Mouse (Mus musculus) limb, embryonic 14.5 days (tissue): Measurements from ENCODE around the gene Crybg2. TPM values are rescaled to one million over a fixed set of nuclear protein-coding genes. Genes with fewer than 3 reads are reported as not detected.

ENCODE experiments used
- ATAC-seq: fragments of 200-750 bp; cut with Nextera tagmentation; 2 replicates; pipeline ENCODE4 v1.8.0; 2017; ENCODE audit warnings: low read depth, moderate number of reproducible peaks, moderate TSS enrichment; ENCODE audit not compliant: low FRiP score
- DNase-seq: peaks from one replicate; pipeline ENCODE4 v3.0.0-alpha.2; 2015; ENCODE audit warnings: low spot score
- H3K27ac ChIP-seq: fragments of 300-500 bp; sonication (generic); replicated peaks from 2 replicates; pipeline ENCODE4 v1.5.1; 2014; ENCODE audit warnings: low read depth, mild to moderate bottlenecking, low read length, moderate library complexity, mixed read lengths
- H3K27me3 ChIP-seq: fragments of 300-500 bp; sonication (generic); 2 replicates; pipeline ENCODE4 v1.6.1; 2014; ENCODE audit warnings: low read length, mixed read lengths; ENCODE audit not compliant: control insufficient read depth, insufficient read depth
- H3K36me3 ChIP-seq: fragments of 300-500 bp; sonication (generic); 2 replicates; pipeline ENCODE4 v1.6.1; 2014; ENCODE audit warnings: mild to moderate bottlenecking, low read length, moderate library complexity, mixed read lengths; ENCODE audit not compliant: control insufficient read depth, insufficient read depth
- H3K4me1 ChIP-seq: fragments of 300-500 bp; sonication (generic); 2 replicates; pipeline ENCODE4 v1.6.1; 2014; ENCODE audit warnings: antibody characterized with exemption, low read length, mixed read lengths; ENCODE audit not compliant: control insufficient read depth, insufficient read depth
- H3K4me2 ChIP-seq: fragments of 300-500 bp; sonication (generic); replicated peaks from 2 replicates; pipeline ENCODE4 v1.6.1; 2014; ENCODE audit warnings: low read depth, mild to moderate bottlenecking, low read length, moderate library complexity; ENCODE audit not compliant: severe bottlenecking
- H3K4me3 ChIP-seq: fragments of 300-500 bp; sonication (generic); replicated peaks from 2 replicates; pipeline ENCODE4 v1.5.1; 2014; ENCODE audit warnings: low read length
- H3K9ac ChIP-seq: fragments of 300-500 bp; sonication (generic); 2 replicates; pipeline ENCODE4 v1.6.1; 2014; ENCODE audit warnings: mild to moderate bottlenecking, low read depth, low read length, moderate library complexity; ENCODE audit not compliant: severe bottlenecking
- H3K9me3 ChIP-seq: fragments of 300-500 bp; sonication (generic); 2 replicates; pipeline ENCODE4 v1.6.1; 2016; ENCODE audit warnings: low read length; ENCODE audit not compliant: control insufficient read depth
- POLR2A ChIP-seq: fragments of 200-500 bp; IDR thresholded peaks from 2 replicates; pipeline ENCODE4 v1.8.0; 2012; ENCODE audit warnings: inconsistent platforms, mild to moderate bottlenecking, moderate library complexity, borderline replicate concordance; ENCODE audit not compliant: insufficient read depth, insufficient read length; ENCODE audit errors: extremely low read depth
- WGBS: fragments of 180-500 bp; shearing (Covaris S2); extraction: QIAGEN DNeasy Blood & Tissue Kit; methylation state at CpG from one replicate; pipeline ENCODE4 v1.1.7; 2014; 5-methylcytosine and 5-hydroxymethylcytosine counted together
- polyA plus RNA-seq, 2 experiments: library from polyadenylated mRNA; depleted of rRNA in 1 of 2; stranded (reverse) in 1 of 2; unstranded in 1 of 2; fragments of >200 nt; fragmentation: Nextera tagmentation in 1 of 2; extraction: Ambion mirVana in 1 of 2; gene quantifications; 2 replicates each; pipeline versions ENCODE4 v1.2.1 to v1.2.3; 2012 to 2014

Crybg2 gene
- polyA plus RNA-seq, 2 experiments, result 11.3 to 12.3 TPM

DNA sequence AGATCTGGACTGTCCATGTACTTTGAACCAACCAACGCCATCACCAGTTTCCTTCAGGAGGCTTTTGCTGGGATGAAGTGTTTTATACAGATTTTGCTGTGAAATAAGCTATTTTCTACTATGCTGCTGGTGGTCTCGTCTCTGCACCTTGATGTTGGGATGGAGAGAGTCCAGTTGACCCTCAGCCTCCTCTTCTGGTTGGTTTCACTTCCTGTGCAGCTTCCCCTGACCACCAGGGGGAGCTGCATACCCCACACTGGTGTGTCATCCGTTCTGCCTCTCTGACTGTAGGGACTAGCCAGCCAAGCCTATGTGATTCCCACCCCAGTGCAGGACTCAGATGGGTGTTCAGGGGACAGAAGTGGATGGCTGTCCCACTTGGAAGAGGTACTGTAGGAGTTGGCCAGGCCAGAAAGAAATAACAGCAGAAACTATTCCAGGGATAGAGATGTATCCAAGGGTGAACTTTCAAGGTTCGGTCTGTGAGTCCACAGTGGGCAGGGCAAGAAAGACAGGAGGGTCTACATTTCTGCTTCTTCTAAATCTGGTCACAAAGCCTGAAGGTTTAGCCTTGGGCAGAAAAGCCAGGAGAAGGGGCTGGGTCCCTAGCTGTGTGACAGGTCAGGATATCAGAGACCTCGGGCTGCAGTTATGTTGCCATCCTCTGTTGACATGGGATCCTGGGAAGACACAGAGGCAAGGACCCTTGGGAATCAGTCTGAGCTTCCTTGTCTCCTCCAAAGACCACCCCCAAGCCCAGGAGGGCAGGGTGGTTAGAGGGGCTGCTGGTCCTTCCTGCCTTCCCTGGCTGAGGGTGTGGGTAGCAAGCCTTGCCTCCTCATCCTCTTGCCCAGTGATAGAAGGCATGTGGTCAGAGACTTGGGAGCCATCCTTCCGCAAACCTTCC, 32.0 kb downstream of the Crybg2 start:
- Histone ChIP-seq H3K4me3 (no peak overlapping the region), H3K36me3 (no peaks in the 10 kb centered on the region), H3K9me3 (no peaks in the 10 kb centered on the region), H3K27ac (no peak overlapping the region), H3K4me2 (no peak overlapping the region), H3K27me3 (no peaks in the 10 kb centered on the region), H3K4me1 (no peaks in the 10 kb centered on the region), H3K9ac (no peak overlapping the region)
- ATAC-seq (no peak), DNase-seq (no peak)
- WGBS, result 76% methylated on average over 6 of the region's 6 CpGs
- no peak for TF ChIP-seq POLR2A

DNA sequence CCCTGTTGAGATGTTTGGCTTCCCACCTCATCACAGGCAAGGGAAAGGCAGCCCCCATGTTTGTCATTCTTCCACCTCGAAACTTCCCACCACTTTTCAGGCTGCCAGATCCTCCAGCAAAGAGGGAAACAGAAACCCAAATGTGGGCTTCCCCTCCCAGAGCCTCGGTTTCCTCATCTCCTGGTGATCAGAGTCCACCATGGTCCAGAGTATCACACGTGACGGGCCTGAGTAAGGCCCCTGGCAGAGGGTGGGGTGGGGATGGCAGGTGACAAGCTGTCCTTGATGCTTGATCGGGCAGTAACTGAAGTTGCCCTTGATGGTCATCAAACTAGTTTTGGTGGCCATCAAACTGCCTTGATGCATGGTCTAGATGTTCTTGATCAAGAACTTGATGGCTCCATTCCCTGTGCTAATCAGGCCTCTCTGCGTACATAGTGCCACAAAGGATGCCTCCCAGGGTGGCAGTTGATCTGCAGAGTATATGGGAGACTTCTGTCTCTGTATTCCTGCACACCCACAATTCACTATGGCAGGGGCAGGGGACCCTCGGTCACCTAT, 33.5 kb downstream of the Crybg2 start:
- Histone ChIP-seq H3K36me3 (no peaks in the 10 kb centered on the region), H3K4me1 (no peaks in the 10 kb centered on the region), H3K4me2 (no peak overlapping the region), H3K9ac (no peak overlapping the region), H3K9me3 (no peaks in the 10 kb centered on the region), H3K4me3 (no peak overlapping the region), H3K27ac (no peak overlapping the region), H3K27me3 (no peaks in the 10 kb centered on the region)
- DNase-seq (no peak), ATAC-seq (no peak)
- no peak for TF ChIP-seq POLR2A
- 78% methylated on average over 7 of the region's 7 CpGs for WGBS

DNA sequence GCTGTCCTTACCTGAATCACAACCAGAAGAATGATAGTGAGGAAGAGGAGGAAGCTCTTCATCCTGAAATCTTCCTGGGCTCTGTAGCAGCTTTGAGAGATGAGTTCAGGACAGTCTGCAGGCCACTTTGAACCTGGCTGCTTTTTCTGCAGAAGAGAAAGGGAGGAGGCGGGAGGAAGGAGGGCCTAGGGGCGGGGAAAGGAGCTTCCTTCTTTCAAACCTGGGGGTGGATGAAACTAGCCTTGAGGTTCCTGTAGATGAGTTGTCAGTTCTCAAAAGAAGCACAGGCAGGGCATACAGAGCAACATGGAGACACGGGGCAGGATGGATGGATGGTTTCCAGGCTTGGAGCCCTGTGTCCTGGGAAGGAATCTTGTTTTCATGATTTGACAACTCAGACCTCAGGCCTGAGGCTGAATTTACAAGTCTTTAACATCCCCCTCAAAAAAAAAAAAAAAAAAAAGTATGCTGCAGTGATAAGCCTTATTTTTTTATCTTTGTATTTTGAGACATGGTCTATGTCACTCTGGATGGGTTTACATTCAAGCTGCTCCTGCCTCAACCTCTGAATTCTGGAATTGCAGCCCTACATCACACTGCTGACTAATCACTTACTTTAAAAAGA, 34.4 kb downstream of the Crybg2 start, which contains the start of gene Cd52:
Gene Cd52 (minus strand): TSS at position 160 of the 625 bp plus-strand sequence.
- Histone ChIP-seq H3K4me2 (no peak within 1 kb of the TSS), H3K4me3 (no peak within 1 kb of the TSS), H3K9me3 (no peaks in the 10 kb centered on the region), H3K36me3 (no peaks in the 10 kb centered on the region), H3K27ac (no peak within 1 kb of the TSS), H3K4me1 (no peaks in the 10 kb centered on the region), H3K27me3 (no peaks in the 10 kb centered on the region), H3K9ac (no peak within 1 kb of the TSS)
- 56% methylated on average over 3 of the region's 3 CpGs for WGBS
- no peak for TF ChIP-seq POLR2A
- ATAC-seq (no peak), DNase-seq (no peak)

- H3K4me2 ChIP-seq, result no peak overlapping the region
- DNase-seq, result no peak
- no peaks in the 10 kb centered on the region for H3K36me3 ChIP-seq
- H3K9ac ChIP-seq, result no peak overlapping the region
- H3K4me1 ChIP-seq, result no peaks in the 10 kb centered on the region
- 76% methylated on average over 3 of the region's 3 CpGs for WGBS
- no peaks in the 10 kb centered on the region for H3K9me3 ChIP-seq
- no peak overlapping the region for H3K4me3 ChIP-seq
- no peak overlapping the region for H3K27ac ChIP-seq
- no peak for TF ChIP-seq POLR2A
- ATAC-seq, result no peak
- no peaks in the 10 kb centered on the region for H3K27me3 ChIP-seq
Measured at GRCm38 (mm10) chr4:134096120-134096519, 35.5 kb downstream of the Crybg2 start.

- Histone ChIP-seq H3K4me3 (no peak overlapping the region), H3K27me3 (no peaks in the 10 kb centered on the region), H3K27ac (no peak overlapping the region), H3K4me1 (no peaks in the 10 kb centered on the region), H3K36me3 (no peaks in the 10 kb centered on the region), H3K4me2 (no peak overlapping the region), H3K9me3 (no peaks in the 10 kb centered on the region), H3K9ac (no peak overlapping the region)
- WGBS, result 66% methylated on average over 5 of the region's 5 CpGs
- ATAC-seq (no peak), DNase-seq (no peak)
- no peak for TF ChIP-seq POLR2A
Measured at GRCm38 (mm10) chr4:134097015-134097608, 36.5 kb downstream of the Crybg2 start.
